Mouse (Mus musculus): ENCODE data around the gene Adk.

GRCm38 (mm10) chr14:21096689-21097088, 44.3 kb downstream of the Adk start:
- TF ChIP-seq CTCF (IDR thresholded peaks at IDR 0.05; ENCODE audit: low read depth) (no peak), EP300 (IDR thresholded peaks at IDR 0.05; ENCODE audit: low read depth) (no peak)

Data from heart, postnatal 0 days (tissue).